Mouse (Mus musculus): ENCODE data around the gene Trpm3. TPM values are rescaled to one million over a fixed set of nuclear protein-coding genes. Genes with fewer than 3 reads are reported as not detected.

Gene Trpm3
- polyA plus RNA-seq, 1 experiment from 2014 or later: 8.2 TPM

DNA sequence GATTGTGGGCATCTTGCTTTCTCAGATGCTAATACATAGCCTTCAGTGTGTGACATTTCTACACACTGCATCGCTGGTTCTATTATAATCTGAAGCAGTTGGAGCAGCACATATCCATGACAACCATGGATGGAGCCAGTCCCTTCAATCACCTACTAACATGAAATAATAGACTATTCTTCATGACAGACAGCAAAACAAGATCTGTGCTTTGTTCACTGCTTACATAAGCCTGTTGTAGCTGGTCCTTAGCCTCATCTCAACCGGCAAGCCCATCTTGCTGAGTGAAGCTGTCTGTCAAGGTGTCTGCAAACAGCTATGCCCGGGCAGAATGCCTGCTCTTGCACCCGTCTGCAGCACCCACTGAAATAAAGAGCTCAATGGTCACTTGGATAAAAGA is 819.6 kb downstream of the Trpm3 start:
- H3K4me2 ChIP-seq: no peak overlapping the region
- H3K27me3 ChIP-seq: no peaks in the 10 kb centered on the region
- H3K36me3 ChIP-seq: no peaks in the 10 kb centered on the region
- peaks cover 22% of the 10 kb centered on the region; the same call in 1 of the 2 replicates for H3K4me1 ChIP-seq (replicated peaks)
- 72% methylated on average over 4 of the region's 4 CpGs for WGBS
- H3K9ac ChIP-seq: no peak overlapping the region
- no peak overlapping the region for H3K4me3 ChIP-seq
- no peak for ATAC-seq (ENCODE audit: low read depth)
- no peak overlapping the region for H3K27ac ChIP-seq (replicated peaks)
- H3K9me3 ChIP-seq: 0 out of 2 replicates have a peak, but pooled peaks cover 5% of the 10 kb centered on the region

DNA sequence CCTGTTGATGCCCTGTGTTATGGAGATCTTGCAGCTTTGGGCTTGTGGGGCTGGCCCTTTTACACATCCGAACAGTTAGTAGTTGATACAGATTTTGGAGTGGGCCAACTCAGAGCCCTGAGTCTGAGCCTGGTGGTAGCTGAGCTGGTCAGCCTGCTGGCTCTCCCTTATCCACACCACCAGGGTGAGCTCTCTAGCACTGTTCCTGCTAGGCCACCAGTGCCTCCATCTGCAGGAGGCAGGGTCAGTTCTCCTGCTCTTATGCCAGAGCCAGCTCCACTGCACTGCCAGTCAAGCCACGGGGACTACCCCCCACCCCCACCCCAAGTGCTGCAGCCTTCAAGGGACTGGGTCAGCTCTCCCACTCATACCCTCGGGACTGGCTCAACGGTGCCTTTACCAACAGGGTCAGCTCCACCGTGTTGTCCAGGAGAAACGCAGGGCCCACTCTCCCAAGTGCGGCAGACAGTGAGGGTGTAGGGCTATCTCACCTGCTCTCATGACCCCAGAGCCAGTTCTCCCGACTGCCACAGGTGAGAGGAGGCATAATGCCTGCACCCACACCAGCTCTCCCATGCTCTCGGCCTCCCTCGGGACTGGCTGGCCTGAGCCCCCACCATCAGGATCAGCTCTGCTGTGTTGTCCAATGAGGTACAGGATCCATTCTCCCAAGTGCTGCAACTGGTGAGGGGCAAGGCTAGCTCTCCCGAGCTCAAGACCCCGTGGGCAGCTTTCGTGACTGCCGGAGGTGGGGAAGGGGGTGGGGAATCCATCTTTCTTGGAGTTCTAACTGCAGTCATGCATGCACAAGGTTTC is 821.8 kb downstream of the Trpm3 start:
- 0 out of 2 replicates have a peak, but pooled peaks cover 5% of the 10 kb centered on the region for H3K9me3 ChIP-seq
- 77% methylated on average over 14 of the region's 14 CpGs for WGBS
- peaks cover 27% of the 10 kb centered on the region for H3K4me1 ChIP-seq (replicated peaks)
- no peak overlapping the region for H3K27ac ChIP-seq (replicated peaks)
- no peaks in the 10 kb centered on the region for H3K27me3 ChIP-seq
- H3K4me2 ChIP-seq: no peak overlapping the region
- H3K9ac ChIP-seq: no peak overlapping the region
- no peak; the same call in 1 of the 2 replicates for ATAC-seq (ENCODE audit: low read depth)
- no peaks in the 10 kb centered on the region for H3K36me3 ChIP-seq
- H3K4me3 ChIP-seq: no peak overlapping the region

DNA sequence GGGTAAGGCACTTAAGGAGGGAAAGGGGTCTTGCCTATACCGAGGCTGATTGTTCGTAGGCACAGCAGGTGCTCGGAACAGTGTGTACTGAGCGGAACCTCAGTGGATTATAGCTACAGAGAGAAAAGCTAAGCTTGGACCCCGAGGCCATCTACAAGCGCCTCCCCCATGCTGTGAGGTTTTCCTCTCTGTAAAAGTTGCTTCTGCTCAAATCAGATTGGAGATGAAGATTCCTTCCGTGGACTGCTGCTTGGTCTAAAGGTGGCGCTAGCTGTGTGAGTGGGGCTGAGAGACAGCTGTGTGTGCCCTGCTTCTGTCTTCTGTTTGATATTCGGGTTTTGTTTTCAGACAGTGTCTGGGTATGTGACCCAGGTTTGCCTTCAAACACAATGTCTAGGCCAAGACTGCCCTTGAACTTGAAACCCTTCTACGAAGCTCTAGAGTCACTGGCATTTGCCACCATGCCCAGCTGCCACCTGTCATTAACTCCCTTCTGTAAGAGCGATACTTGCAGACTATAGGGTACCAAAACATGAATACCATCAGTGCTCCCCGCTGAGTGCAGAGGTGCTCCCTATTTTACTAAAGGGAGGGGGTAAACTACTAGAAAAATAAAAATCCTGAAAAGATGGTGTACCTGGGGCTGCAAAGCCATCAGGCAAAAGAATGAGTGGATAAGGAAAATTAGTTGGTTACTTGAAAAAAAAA is 823.3 kb downstream of the Trpm3 start:
- no peak overlapping the region for H3K4me3 ChIP-seq
- no peaks in the 10 kb centered on the region for H3K36me3 ChIP-seq
- H3K27me3 ChIP-seq: no peaks in the 10 kb centered on the region
- H3K9me3 ChIP-seq: no peaks in the 10 kb centered on the region
- H3K4me2 ChIP-seq: no peak overlapping the region
- H3K9ac ChIP-seq: no peak overlapping the region
- ATAC-seq (ENCODE audit: low read depth): no peak
- H3K27ac ChIP-seq (replicated peaks): no peak overlapping the region
- WGBS: 54% methylated on average over 12 of the region's 12 CpGs
- H3K4me1 ChIP-seq (replicated peaks): peaks cover 27% of the 10 kb centered on the region

DNA sequence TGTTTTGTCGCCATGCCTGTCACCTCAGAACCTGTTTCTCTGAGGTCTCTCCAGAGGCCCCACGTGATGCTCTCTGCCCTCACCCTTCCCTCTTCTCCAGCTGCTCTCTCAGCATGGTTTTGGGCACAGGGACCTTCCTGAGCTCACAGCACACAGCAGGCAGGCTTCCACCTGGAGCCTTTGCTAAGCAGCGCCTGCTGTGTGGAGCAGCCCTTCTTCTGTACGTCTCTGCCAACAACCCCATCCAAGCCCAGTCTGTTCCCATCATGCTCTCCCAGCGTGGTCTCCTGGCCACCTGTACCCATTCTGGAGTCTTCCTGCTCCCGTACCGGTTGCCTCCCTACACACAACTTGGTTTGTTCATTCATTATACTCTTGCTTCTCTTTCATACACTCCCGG is 823.9 kb downstream of the Trpm3 start:
- no peak overlapping the region for H3K27ac ChIP-seq (replicated peaks)
- peaks cover 27% of the 10 kb centered on the region for H3K4me1 ChIP-seq (replicated peaks)
- 51% methylated on average over 8 of the region's 8 CpGs for WGBS
- no peak overlapping the region for H3K4me2 ChIP-seq
- no peaks in the 10 kb centered on the region for H3K27me3 ChIP-seq
- ATAC-seq (ENCODE audit: low read depth): no peak
- H3K4me3 ChIP-seq: no peak overlapping the region
- H3K9me3 ChIP-seq: no peaks in the 10 kb centered on the region
- H3K9ac ChIP-seq: no peak overlapping the region
- no peaks in the 10 kb centered on the region for H3K36me3 ChIP-seq

DNA sequence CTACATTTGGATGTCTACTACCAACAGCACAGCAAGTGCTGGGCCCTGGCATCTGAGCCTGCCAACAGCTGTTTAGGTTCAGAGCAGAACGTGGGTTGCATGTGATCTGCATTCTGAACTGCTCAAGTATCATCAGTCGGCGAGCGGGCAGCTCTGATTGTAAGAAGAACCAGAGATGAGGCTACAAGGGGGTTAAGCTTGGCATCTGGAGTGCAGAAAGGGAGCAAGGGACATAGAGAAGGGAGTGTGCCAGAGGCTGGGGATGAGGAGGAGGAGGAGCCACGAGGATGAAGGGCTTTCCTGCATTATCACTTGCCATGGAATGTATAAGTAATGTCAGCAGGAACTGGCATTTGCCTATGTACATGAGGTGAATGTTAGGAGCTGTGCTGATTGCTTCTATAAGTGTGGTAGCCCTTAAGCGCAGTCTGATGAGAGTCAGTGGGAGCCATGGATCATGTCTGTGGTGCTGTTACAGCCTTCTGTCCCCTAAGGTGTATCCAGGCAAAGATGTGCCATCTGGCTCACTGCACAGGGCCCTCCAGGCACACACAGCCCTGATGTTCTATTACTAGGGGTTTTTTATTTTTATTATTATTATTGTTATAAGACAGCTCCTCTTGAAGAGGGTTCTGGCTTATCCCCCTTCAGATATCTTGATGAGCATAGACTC is 825.0 kb downstream of the Trpm3 start:
- Histone ChIP-seq H3K9ac (no peak overlapping the region), H3K27ac (replicated peaks) (no peak overlapping the region), H3K4me1 (replicated peaks) (peaks cover 27% of the 10 kb centered on the region), H3K36me3 (no peaks in the 10 kb centered on the region), H3K27me3 (no peaks in the 10 kb centered on the region), H3K9me3 (no peaks in the 10 kb centered on the region), H3K4me3 (no peak overlapping the region), H3K4me2 (no peak overlapping the region)
- WGBS: 79% methylated on average over 6 of the region's 6 CpGs
- 0 out of 2 replicates have a peak, but pooled peaks have one; percentile 40 for ATAC-seq (ENCODE audit: low read depth)

DNA sequence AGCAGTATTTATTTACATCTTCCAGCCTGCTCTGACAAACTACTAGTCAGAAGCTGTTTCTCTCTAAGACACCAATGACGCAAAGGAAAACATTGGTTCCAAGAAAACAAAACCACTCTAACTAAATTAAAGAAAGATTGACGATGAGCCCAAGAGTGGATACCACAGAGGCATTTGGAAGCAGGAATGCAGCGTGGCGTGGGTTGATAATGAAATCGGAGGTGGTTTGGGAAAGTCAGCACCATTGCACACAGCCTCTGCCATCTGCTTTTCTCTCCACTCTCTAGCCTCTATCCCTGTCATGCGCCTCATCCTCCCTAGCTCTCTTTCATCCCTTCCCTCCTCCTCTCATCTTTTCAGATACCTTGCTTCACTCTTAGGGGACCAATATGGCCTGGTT is 826.6 kb downstream of the Trpm3 start:
- ATAC-seq (ENCODE audit: low read depth): no peak
- H3K36me3 ChIP-seq: no peaks in the 10 kb centered on the region
- no peak overlapping the region for H3K4me3 ChIP-seq
- no peak overlapping the region for H3K4me2 ChIP-seq
- no peaks in the 10 kb centered on the region for H3K27me3 ChIP-seq
- no peaks in the 10 kb centered on the region for H3K9me3 ChIP-seq
- no peak overlapping the region for H3K9ac ChIP-seq
- H3K4me1 ChIP-seq (replicated peaks): peaks cover 27% of the 10 kb centered on the region
- 82% methylated on average over 6 of the region's 6 CpGs for WGBS
- H3K27ac ChIP-seq (replicated peaks): no peak overlapping the region

DNA sequence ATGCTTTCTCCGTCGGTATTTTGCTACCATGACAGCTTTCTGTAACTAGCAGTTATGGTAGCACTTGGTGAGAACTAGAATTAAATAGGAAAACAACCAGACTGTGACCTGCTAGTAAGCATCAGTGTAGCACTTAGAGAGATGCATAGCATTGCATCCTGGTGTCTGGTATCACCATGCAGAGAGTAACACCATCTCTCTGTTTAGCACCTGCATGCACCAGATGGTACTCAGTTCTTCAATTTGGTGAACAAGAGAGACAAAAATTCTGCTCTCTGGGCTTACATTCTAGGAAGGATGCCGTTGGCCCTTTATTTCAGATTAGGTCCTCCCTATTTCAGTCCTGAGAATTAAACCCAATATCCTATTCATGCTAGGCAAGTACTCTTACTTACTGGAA is 834.4 kb downstream of the Trpm3 start:
- Histone ChIP-seq H3K36me3 (no peaks in the 10 kb centered on the region), H3K4me2 (no peak overlapping the region), H3K4me1 (replicated peaks) (no peaks in the 10 kb centered on the region), H3K27ac (replicated peaks) (no peak overlapping the region), H3K9ac (no peak overlapping the region), H3K9me3 (no peaks in the 10 kb centered on the region), H3K27me3 (no peaks in the 10 kb centered on the region), H3K4me3 (no peak overlapping the region)
- 92% methylated on average over 3 of the region's 3 CpGs for WGBS
- no peak for ATAC-seq (ENCODE audit: low read depth)

DNA sequence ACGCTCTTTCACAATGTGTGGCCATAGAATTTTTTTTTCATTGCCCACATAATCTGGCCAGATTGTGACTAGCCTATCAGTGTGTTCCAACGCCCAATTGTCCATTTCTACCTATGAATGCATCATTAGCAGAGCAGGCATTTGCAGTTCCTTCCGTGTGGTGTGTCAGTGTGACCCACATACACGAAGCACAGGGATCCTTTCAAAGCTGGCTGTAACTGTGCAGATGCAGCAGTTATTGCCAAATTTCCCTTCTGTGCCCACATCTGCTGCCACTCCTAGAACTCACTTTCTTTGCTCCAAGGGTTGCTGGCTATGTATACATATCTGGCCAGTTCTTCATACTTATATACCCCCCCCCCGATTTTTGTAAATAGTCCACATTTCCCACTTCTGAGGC is 834.9 kb downstream of the Trpm3 start:
- 89% methylated on average over 5 of the region's 5 CpGs for WGBS

DNA sequence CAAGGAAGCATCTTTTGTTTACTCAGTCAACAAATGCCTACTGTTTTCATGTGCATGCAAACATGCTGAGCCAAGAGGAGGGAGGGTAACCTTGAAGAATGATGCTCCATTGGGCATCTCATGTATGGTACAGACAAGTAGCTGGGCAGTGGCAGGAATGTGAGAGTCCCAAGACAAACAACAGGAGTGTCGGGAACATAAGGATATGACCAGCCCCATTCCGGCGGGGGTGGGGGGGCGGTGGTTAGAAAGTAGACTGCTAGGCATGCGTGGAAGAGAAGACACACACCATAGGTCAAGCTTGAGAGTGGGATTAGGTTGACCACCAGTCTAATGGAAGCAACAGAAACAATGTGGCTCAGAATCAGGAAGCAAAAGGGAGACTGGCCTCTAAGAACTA is 837.0 kb downstream of the Trpm3 start:
- Histone ChIP-seq H3K4me2 (no peak overlapping the region), H3K9ac (no peak overlapping the region), H3K36me3 (no peaks in the 10 kb centered on the region), H3K4me1 (replicated peaks) (no peaks in the 10 kb centered on the region), H3K27ac (replicated peaks) (no peak overlapping the region), H3K4me3 (no peak overlapping the region), H3K27me3 (no peaks in the 10 kb centered on the region), H3K9me3 (no peaks in the 10 kb centered on the region)
- WGBS: 96% methylated on average over 5 of the region's 5 CpGs
- ATAC-seq (ENCODE audit: low read depth): no peak

More for the DNA sequence above, 834.9 kb downstream of the Trpm3 start:
- H3K36me3 ChIP-seq: no peaks in the 10 kb centered on the region
- no peak overlapping the region for H3K9ac ChIP-seq
- no peaks in the 10 kb centered on the region for H3K9me3 ChIP-seq
- ATAC-seq (ENCODE audit: low read depth): no peak
- no peaks in the 10 kb centered on the region for H3K4me1 ChIP-seq (replicated peaks)
- H3K4me3 ChIP-seq: no peak overlapping the region
- no peak overlapping the region for H3K4me2 ChIP-seq
- H3K27me3 ChIP-seq: no peaks in the 10 kb centered on the region
- no peak overlapping the region for H3K27ac ChIP-seq (replicated peaks)

DNA sequence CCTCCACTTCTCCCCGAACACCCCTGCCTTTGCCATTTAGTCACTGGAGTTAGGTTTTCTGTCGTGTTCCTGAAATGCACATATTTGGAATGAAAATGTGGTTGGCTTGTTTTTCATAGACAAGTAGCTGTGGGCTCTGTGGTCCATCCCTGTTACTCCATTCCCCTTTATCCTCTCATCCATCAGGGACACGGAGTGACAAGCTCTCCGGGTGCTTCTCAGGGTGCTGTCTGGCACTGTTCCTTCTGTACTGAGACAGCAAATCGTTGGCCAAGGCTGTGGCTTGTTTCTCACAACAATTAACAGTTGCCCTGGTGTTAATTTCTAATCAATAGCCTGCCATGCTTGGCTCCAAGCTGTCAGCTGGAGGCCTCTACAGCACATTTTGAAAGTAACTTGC is 838.7 kb downstream of the Trpm3 start:
- Histone ChIP-seq H3K27ac (replicated peaks) (no peak overlapping the region), H3K4me2 (no peak overlapping the region), H3K9ac (no peak overlapping the region), H3K36me3 (no peaks in the 10 kb centered on the region), H3K9me3 (no peaks in the 10 kb centered on the region), H3K4me1 (replicated peaks) (no peaks in the 10 kb centered on the region), H3K4me3 (no peak overlapping the region), H3K27me3 (no peaks in the 10 kb centered on the region)
- WGBS: 76% methylated on average over 5 of the region's 5 CpGs
- no peak for ATAC-seq (ENCODE audit: low read depth)

DNA sequence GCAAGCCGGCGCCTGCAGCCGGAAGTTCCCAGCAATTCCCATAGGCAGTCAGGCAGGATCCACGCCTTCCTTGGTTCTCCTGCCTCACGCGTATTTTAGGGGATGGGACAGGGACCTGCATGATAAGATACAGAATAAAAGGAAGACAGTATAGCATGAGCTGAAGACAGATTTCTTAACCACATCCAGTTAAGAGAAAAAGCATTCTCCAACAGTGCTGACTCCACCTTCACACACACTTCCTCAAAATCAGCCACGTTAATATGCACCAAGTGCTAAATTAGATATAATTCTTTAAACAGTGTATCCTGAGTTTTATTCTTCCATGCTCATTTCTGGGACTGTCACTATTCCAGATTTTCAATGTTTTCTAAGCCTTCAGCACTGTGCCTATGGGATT is 839.9 kb downstream of the Trpm3 start:
- Histone ChIP-seq H3K4me1 (replicated peaks) (no peaks in the 10 kb centered on the region), H3K4me3 (no peak overlapping the region), H3K9ac (no peak overlapping the region), H3K27ac (replicated peaks) (no peak overlapping the region), H3K27me3 (no peaks in the 10 kb centered on the region), H3K9me3 (no peaks in the 10 kb centered on the region), H3K36me3 (no peaks in the 10 kb centered on the region), H3K4me2 (no peak overlapping the region)
- no peak for ATAC-seq (ENCODE audit: low read depth)
- WGBS: 94% methylated on average over 7 of the region's 7 CpGs

DNA sequence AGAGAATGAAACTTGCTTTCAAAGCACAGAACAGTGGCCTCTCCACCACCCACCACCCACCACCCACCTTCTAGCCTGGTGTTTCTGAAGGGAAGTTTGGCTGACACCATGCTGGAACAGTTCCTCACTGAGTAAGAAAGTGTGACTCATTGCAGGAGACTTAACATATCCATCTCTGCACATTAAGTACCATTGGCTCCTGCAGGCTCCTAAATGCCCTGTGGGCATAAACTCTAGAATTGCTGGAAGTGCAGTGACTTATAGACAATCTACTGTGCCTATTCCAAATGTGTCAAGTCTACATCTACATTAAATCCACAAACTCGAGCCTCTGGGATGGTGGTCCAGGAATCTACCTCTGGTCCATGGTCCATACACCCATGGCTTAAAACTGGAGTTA is 840.3 kb downstream of the Trpm3 start:
- no peak for ATAC-seq (ENCODE audit: low read depth)
- H3K9me3 ChIP-seq: no peaks in the 10 kb centered on the region
- no peak overlapping the region for H3K4me3 ChIP-seq
- no peaks in the 10 kb centered on the region for H3K4me1 ChIP-seq (replicated peaks)
- H3K27me3 ChIP-seq: no peaks in the 10 kb centered on the region
- no peak overlapping the region for H3K27ac ChIP-seq (replicated peaks)
- H3K4me2 ChIP-seq: no peak overlapping the region
- 71% methylated on average over 1 of the region's 1 CpGs for WGBS
- no peak overlapping the region for H3K9ac ChIP-seq
- no peaks in the 10 kb centered on the region for H3K36me3 ChIP-seq
